Mouse (Mus musculus): ENCODE results near the gene Xrcc3.

DNA sequence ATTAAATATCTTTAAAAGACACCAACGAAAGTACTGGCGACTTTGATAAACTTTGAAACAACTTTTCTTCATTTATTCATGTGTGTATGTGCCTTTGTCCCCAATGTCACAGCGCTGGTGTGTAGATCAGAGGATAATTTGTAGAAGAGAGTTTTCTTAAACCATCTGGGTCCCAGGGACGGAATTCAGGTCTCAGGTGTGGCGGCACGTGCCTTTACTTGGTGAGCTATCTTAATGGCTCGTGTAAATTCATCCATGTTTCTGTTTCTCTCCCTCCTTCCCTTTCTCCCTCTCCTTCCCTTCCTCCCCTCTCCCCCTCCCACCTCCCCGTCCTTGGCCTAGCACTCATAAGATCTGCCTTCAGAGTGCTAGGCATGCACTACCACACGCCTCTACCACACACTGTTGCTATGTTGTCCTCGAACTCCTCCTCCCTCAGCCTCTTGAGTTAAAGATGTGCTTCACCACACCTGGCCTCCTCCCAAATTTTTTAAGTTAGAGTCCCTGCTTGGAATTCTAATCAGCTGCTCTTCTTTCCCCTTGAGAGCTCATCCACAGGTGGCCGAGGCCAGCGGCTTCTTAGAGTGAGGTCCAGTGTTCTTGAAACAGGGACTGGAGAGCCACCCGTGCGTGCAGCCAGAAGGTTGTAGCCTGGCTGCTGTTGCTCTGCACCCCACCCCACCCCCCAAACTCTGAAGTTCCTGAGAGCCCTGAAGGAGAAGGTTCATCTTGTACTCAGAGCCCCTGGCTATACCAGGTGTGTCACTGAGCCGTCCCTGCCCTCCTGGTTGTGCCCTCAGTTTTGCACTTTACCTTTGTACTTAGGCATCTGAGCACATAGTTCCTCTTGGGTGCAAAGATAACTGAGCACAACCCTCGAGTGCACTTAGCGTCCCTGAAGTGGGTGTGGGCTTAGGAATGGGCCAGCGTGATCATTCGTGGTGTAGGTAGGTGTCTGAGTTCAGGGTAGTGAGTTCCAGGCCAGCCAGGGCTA is 1.4 kb upstream of the Xrcc3 start:
- TF ChIP-seq POLR2A (IDR thresholded peaks at IDR 0.05; ENCODE audit: borderline replicate concordance, low read depth, low read length) (no peak), CTCF (IDR thresholded peaks at IDR 0.05; ENCODE audit: low read depth, low read length) (no peak)
